Mouse (Mus musculus): ENCODE measurements around the gene Mtmr10.

DNA sequence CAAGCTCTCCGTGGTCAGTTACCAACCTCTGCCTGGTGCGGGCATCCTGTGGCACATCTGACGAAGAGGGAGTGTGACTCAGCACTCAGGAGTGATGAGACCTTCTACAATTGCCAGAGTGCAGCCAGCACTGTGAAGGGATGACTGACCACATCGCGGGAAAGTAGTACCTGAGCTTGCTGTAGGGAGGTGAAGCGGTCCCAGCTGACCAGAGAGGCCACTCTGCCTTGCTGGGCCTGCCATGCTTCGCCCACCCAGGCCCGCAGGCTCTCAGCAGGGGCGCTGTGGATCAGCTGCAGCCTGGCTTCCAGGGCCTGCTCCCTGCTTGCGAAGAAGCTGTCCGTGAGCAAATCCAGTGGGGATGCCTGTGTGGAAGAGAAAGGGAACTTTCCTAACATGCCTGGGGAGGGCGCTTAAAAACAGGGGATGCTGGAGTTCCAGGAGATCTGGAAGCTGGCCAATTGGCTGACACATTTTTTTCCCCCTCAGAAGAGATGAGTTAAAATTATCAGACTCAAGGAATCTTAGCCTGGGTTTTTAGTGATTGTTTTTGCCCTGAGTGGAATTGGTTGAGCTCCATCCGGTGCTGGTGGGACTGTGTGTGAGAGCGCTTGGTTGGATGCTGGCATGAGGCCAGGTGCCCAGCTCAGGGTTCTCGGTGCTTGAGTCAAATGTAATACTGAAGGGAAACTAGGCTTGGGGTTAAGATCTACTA is 61.9 kb downstream of the Mtmr10 start:
- TF ChIP-seq CTCF (IDR thresholded peaks at IDR 0.05) (no peak), EP300 (IDR thresholded peaks at IDR 0.05; ENCODE audit: insufficient read depth, low read depth, low read length) (no peak), POLR2A (IDR thresholded peaks at IDR 0.05; ENCODE audit: insufficient read depth, low read depth, low read length) (no peak)
